Mouse (Mus musculus) CH12.LX (cell line): Measurements from ENCODE around the gene Atp13a5. TPM values are rescaled to one million over a fixed set of nuclear protein-coding genes. Genes with fewer than 3 reads are reported as not detected.

ENCODE experiments used
- DNase-seq: peaks from one replicate; pipeline ENCODE4 v3.0.0-alpha.2; 2013; ENCODE audit errors: extremely low read depth
- H3K27ac ChIP-seq: 2 replicates; pipeline ENCODE4 v1.5.1; 2012; ENCODE audit warnings: low read depth, mild to moderate bottlenecking, control low read depth, moderate library complexity; ENCODE audit not compliant: insufficient read depth
- H3K27me3 ChIP-seq: replicated peaks from 2 replicates; pipeline ENCODE3; 2012; ENCODE audit warnings: inconsistent platforms
- H3K36me3 ChIP-seq, 2 experiments: replicated peaks in 1 of 2; 2 replicates each; pipeline versions ENCODE3 to v1.6.1; 2012; ENCODE audit warnings: inconsistent platforms in 1 of 2, low read length in 1 of 2, mild to moderate bottlenecking in 1 of 2, mixed read lengths in 1 of 2, moderate library complexity in 1 of 2; ENCODE audit not compliant: control insufficient read depth in 1 of 2, insufficient read depth in 1 of 2
- H3K4me1 ChIP-seq, 2 experiments: 2 replicates each; pipeline ENCODE4 v1.6.1; 2012; ENCODE audit warnings: inconsistent platforms in 1 of 2, moderate library complexity in 1 of 2; ENCODE audit not compliant: insufficient read depth in 2 of 2, control insufficient read depth in 1 of 2
- H3K4me2 ChIP-seq: 2 replicates; pipeline ENCODE4 v1.6.1; 2012; ENCODE audit warnings: low read depth, mild to moderate bottlenecking, control low read depth; ENCODE audit not compliant: poor library complexity, insufficient read depth, severe bottlenecking
- H3K4me3 ChIP-seq, 3 experiments: fragments of 150-350 bp in 1 of 3; sonication (generic) in 1 of 3; replicated peaks in 1 of 3; 2 replicates each; pipeline versions ENCODE3 to v1.5.1; 2011 to 2012; ENCODE audit warnings: low read depth in 2 of 3, low read length in 2 of 3, mild to moderate bottlenecking in 2 of 3, moderate library complexity in 2 of 3, control low read depth in 1 of 3, improper control_type of control experiment in 1 of 3, inconsistent platforms in 1 of 3, mixed read lengths in 1 of 3; ENCODE audit not compliant: poor library complexity in 1 of 3
- H3K79me2 ChIP-seq: replicated peaks from 2 replicates; pipeline ENCODE4 v1.6.1; 2012; ENCODE audit warnings: mild to moderate bottlenecking, moderate library complexity; ENCODE audit not compliant: control insufficient read depth, poor library complexity, insufficient read depth, severe bottlenecking; ENCODE audit errors: extremely low read depth
- H3K9ac ChIP-seq: 2 replicates; pipeline ENCODE4 v1.6.1; 2012; ENCODE audit warnings: low read depth, mild to moderate bottlenecking, control low read depth, moderate library complexity; ENCODE audit not compliant: insufficient read depth
- H3K9me3 ChIP-seq: replicated peaks from 2 replicates; pipeline ENCODE3; 2012; ENCODE audit warnings: low read length, inconsistent platforms, mixed read lengths
- BHLHE40 ChIP-seq: IDR thresholded peaks from 2 replicates; pipeline ENCODE4 v1.6.1; 2011; ENCODE audit warnings: mild to moderate bottlenecking, low read depth, low read length, improper control_type of control experiment
- CHD2 ChIP-seq: IDR thresholded peaks from 2 replicates; pipeline ENCODE4 v1.6.1; 2011; ENCODE audit warnings: low read length, improper control_type of control experiment
- E2F4 ChIP-seq: IDR thresholded peaks from 2 replicates; pipeline ENCODE4 v1.6.1; 2011; ENCODE audit warnings: low read depth, low read length, improper control_type of control experiment; ENCODE audit not compliant: insufficient replicate concordance
- ETS1 ChIP-seq: conservative IDR thresholded peaks from 2 replicates; pipeline ENCODE4 v1.6.1; 2012; ENCODE audit warnings: low read depth, mild to moderate bottlenecking, inconsistent platforms, low read length, improper control_type of control experiment, moderate library complexity
- HCFC1 ChIP-seq: IDR thresholded peaks from 2 replicates; pipeline ENCODE4 v1.6.1; 2012; ENCODE audit warnings: low read depth, mild to moderate bottlenecking, inconsistent platforms, low read length, improper control_type of control experiment
- JUN ChIP-seq: IDR thresholded peaks from 2 replicates; pipeline ENCODE4 v1.6.1; 2011; ENCODE audit warnings: low read depth, mild to moderate bottlenecking, low read length, improper control_type of control experiment, moderate library complexity; ENCODE audit not compliant: insufficient read depth
- KAT2A ChIP-seq: IDR thresholded peaks from 2 replicates; pipeline ENCODE4 v1.6.1; 2012; ENCODE audit warnings: low read length, improper control_type of control experiment, inconsistent platforms; ENCODE audit not compliant: insufficient replicate concordance
- MAZ ChIP-seq: IDR thresholded peaks from 2 replicates; pipeline ENCODE4 v1.6.1; 2012; ENCODE audit warnings: low read depth, mild to moderate bottlenecking, inconsistent platforms, low read length, improper control_type of control experiment, moderate library complexity
- MXI1 ChIP-seq: IDR thresholded peaks from 2 replicates; pipeline ENCODE4 v1.6.1; 2011; ENCODE audit warnings: mild to moderate bottlenecking, low read depth, low read length, improper control_type of control experiment
- USF2 ChIP-seq: conservative IDR thresholded peaks from 2 replicates; pipeline ENCODE4 v1.6.1; 2011; ENCODE audit warnings: low read depth, low read length, improper control_type of control experiment
- ZKSCAN1 ChIP-seq: IDR thresholded peaks from 2 replicates; pipeline ENCODE4 v1.6.1; 2012; ENCODE audit warnings: low read depth, inconsistent platforms, low read length, improper control_type of control experiment, borderline replicate concordance
- dilution Hi-C: fragments of 300-500 bp; cut with MboI; formaldehyde crosslinking; loops from 2 replicates; pipeline ENCODE4 v1.14.3; 2020; ENCODE audit warnings: low sequenced_read_pairs; ENCODE audit not compliant: extremely low pct_unique_long_range_greater_than_20kb, extremely low pct_ligation_motif_present
- in situ Hi-C: fragments of 300-500 bp; cut with MboI; formaldehyde crosslinking; loops from 3 replicates; pipeline ENCODE4 v1.14.3; 2019; ENCODE audit warnings: low sequenced_read_pairs, low pct_ligation_motif_present, low pct_unique_long_range_greater_than_20kb, mixed read lengths
- polyA plus RNA-seq: library from polyadenylated mRNA; unstranded; fragments of >175 nt; gene quantifications from 2 replicates; pipeline ENCODE4 v1.2.1, GENCODE M21; 2012; ENCODE audit warnings: low read depth; ENCODE audit not compliant: insufficient read length
- total RNA-seq, 2 experiments: library from RNA; depleted of rRNA; stranded (reverse); fragments of 300-350 nt in 1 of 2; fragments of >200 nt in 1 of 2; gene quantifications; 2 replicates each; pipeline ENCODE4 v1.2.3; 2012 to 2014

The Atp13a5 gene
- total and polyA plus RNA-seq, 3 experiments = not detected

DNA sequence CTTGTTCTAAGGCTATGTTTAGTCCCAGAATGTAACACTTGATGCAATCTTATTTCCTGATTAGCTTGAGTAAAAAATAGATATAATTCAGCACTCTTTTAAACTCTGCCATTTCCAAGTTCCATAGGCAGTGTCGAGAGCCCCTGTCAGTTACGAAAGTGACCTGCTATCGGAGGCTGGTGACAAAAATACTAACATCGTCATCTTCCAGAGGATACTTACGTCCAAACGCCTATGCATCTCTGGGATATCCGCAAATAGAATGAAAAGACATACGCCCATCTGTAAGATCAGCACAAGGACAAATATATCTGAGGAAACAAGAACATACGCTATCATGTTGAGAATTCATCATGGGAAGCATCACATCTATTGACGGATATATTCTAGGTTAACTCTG lies 28.8 kb upstream of the Atp13a5 start:
- Histone ChIP-seq H3K4me1 (no peaks in the 10 kb centered on the region), H3K4me2 (no peak overlapping the region), H3K36me3 (no peaks in the 10 kb centered on the region), H3K9me3 (no peaks in the 10 kb centered on the region), H3K9ac (no peak overlapping the region), H3K4me3 (no peak overlapping the region), H3K79me2 (no peaks in the 10 kb centered on the region), H3K27ac (no peak overlapping the region), H3K27me3 (peaks cover 6% of the 10 kb centered on the region)
- dilution Hi-C loops (no loop called here), in situ Hi-C loops (no loop called here)
- no peak for DNase-seq
- no peak for TF ChIP-seq ETS1
- TF ChIP-seq HCFC1 = no peak
- no peak for TF ChIP-seq BHLHE40
- no peak for TF ChIP-seq ZKSCAN1
- TF ChIP-seq, all 38 proteins: peak for 0

- Histone ChIP-seq H3K79me2 (no peaks in the 10 kb centered on the region; the same call in 1 of the 2 replicates), H3K4me3 (no peak overlapping the region), H3K4me1 (no peaks in the 10 kb centered on the region), H3K27ac (no peak overlapping the region), H3K9me3 (no peaks in the 10 kb centered on the region), H3K36me3 (no peaks in the 10 kb centered on the region), H3K4me2 (no peak overlapping the region), H3K27me3 (peaks cover 10% of the 10 kb centered on the region), H3K9ac (no peak overlapping the region)
- dilution Hi-C loops = no loop called here
- TF ChIP-seq USF2 (no peak), MAZ (no peak), ETS1 (no peak), E2F4 (no peak)
- no peak for DNase-seq
- in situ Hi-C loops = no loop called here
These were observed 20.5 kb upstream of the Atp13a5 start for GRCm38 (mm10) chr16:29399079-29399478.

DNA sequence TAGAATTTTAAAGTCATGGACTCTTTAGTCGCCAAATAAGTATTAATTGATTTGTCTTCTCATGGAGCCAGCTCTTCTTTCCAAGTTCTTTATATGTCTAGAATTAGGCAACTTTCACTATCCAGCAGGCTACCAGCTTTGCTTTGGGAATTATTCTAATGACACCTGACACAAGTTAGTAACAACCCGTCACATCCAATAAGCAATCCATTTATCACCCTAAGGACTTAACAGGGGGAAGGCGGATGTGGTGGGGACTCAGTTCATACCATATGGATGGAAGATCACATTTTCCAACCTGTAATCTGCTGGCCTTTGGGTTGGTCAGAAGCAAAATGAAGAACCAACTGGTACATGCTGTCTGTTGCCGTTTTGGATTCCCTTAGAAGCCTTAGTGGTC lies 6.2 kb upstream of the Atp13a5 start:
- Histone ChIP-seq H3K9ac (no peak overlapping the region), H3K27me3 (peaks cover 7% of the 10 kb centered on the region), H3K4me2 (no peak overlapping the region), H3K79me2 (no peaks in the 10 kb centered on the region), H3K4me3 (no peak overlapping the region), H3K4me1 (no peaks in the 10 kb centered on the region), H3K9me3 (no peaks in the 10 kb centered on the region), H3K36me3 (no peaks in the 10 kb centered on the region), H3K27ac (no peak overlapping the region)
- TF ChIP-seq KAT2A = no peak
- no peak for TF ChIP-seq MXI1
- TF ChIP-seq JUN = no peak
- no peak for TF ChIP-seq CHD2
- dilution Hi-C loops = no loop called here
- DNase-seq = no peak
- in situ Hi-C loops = no loop called here
